Mouse (Mus musculus): ENCODE measurements around the gene Ubl4b.

Gene Ubl4b

DNA sequence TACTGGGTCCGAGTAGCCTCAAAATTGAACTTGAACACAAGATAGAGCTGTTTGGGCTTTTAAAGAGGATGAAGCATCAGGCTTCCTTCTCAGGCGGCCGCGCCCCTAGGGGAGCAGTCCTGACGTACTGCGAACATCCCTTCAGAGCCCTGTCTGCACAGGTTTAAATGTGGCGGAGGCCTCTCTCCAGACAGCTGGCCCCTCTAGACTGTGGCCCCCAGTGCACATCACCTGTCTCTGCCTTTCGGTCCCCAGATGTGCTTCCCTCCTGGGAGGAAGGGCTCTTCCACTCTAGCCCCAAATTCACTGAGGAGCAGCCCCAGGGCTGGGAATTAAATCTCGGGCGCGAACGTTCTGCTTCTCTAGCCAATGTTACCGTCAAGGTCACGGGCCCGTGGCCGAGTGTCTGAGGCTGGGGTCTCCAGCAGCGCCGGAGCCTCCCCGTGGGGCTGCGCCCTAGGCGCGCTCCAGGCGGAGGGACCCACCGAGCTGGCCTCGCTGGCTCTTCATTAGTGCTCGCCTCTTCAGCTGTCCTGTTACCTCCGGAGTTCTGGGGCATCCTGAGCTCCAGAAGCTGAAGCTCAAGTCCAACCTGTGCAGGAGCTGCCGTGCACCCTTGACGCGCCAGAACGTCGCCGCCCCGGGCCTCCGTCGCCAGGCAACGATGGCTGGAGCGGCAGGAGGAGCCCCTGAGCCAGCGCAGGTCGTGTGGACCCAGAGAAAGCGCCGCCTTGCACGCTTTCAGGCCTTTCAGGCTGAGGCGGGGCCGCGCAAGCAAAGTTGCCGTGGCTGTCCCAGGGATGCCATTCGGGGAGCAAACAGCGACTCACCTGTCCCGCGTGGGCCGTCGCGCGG lies 37.9 kb downstream of the Ubl4b start:
- DNase-seq = peak; percentile 72

GRCm38 (mm10) chr3:107515989-107516388 lies 38.9 kb downstream of the Ubl4b start:
- DNase-seq = no peak

DNA sequence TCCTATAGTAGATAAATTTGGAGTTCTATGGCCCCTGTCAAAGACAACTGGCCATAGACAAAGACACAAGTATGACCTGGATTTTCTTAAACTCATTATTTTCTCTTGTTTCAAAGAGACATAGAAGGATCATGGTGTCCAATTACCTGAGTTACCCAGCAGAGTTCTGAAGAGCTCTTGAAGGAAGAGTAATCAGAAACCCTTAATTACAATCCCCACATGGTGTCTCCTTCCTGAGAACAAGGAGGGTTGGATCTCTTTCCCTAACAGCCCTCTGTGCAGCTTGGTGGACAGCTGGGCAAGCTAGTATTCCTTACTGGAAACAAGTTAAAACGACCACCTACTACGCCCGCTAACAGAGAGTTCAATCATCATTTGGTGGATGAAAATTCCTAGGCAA lies 43.5 kb downstream of the Ubl4b start:
- DNase-seq = no peak

GRCm38 (mm10) chr3:107508696-107509095 lies 46.2 kb downstream of the Ubl4b start:
- no peak for DNase-seq

DNA sequence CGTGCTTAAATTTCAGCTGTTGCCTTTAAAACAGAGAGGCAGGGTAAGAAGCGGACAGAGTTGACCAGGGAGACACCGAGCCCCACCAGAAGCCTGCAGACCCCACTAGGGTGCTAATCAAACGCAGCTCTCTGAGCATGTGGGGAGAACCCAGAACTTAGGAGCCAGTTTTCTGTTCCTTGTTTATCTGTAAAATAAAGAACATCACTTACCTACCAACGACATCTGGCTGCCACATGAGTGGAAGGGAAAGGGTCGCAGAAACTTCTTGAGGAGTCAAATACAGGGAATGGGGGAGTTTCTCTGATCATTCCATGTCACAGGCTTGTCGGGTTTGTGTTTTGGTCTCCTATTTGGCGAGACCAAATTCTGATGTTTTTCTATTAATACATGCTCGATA lies 46.9 kb downstream of the Ubl4b start:
- no peak for DNase-seq

- no peak for DNase-seq
Measured at GRCm38 (mm10) chr3:107506531-107506930, 48.3 kb downstream of the Ubl4b start.

- peak; percentile 82 for DNase-seq
Measured at GRCm38 (mm10) chr3:107505464-107506367, 49.2 kb downstream of the Ubl4b start.

- DNase-seq = no peak
Measured at GRCm38 (mm10) chr3:107504542-107504941, 50.3 kb downstream of the Ubl4b start.

- DNase-seq = no peak
Measured at GRCm38 (mm10) chr3:107503716-107504115, 51.2 kb downstream of the Ubl4b start.

Measured in retina, postnatal 1 day (tissue).